Mouse (Mus musculus) c-Kit-negative CD71-positive TER-119-positive erythroid progenitor cells, embryonic 14.5 days (primary cell): ENCODE measurements at regions not wholly inside any gene's neighbourhood (a gene's known extent, or its start where the extent isn't known, plus 50 kb on each side); places are given as distances from the start of the nearest gene placed in this dataset.

Source experiments
- DNase-seq: peaks from one replicate; pipeline ENCODE4 v3.0.0-alpha.2; 2013; ENCODE audit warnings: low read depth, low spot score

DNA sequence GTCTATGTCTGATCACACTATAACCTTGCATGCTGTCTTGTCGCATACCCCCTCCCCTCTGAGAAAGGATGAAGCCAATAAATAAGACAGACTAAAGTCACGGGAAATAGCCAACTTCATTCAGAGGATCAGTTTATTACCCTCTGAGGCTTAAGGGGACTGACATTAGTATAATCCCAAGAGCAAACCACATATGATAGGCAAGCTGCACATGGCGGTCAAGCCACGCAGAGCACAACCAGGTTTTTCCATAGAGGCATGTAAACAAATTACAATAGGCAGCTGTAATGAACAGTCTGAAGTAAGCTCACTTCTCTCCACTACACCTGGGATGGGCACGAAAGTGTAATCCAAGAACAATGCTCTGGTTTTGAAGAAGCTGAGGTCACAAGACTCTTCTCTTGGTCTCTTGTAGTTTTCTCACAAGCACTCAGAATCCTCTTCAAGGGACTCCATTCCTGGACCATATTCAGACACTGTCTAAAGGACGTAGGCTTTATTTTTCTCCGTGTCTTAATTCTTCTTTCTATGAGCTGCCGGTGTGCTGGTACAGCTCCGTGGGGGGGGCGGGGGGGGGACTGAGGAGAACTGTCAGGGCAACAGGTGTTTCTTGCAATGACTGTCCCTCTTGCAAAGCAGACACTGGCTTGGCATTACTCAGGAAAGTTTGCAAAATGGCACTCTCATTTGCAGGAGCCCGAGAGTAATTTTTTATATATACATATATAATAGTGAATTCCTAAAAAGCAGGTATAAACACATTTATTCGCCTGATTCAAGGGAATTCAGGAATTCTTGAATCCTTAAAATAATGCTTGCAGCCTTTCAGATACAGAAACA, 118.4 kb upstream of the Itga4 start:
- no peak for DNase-seq

DNA sequence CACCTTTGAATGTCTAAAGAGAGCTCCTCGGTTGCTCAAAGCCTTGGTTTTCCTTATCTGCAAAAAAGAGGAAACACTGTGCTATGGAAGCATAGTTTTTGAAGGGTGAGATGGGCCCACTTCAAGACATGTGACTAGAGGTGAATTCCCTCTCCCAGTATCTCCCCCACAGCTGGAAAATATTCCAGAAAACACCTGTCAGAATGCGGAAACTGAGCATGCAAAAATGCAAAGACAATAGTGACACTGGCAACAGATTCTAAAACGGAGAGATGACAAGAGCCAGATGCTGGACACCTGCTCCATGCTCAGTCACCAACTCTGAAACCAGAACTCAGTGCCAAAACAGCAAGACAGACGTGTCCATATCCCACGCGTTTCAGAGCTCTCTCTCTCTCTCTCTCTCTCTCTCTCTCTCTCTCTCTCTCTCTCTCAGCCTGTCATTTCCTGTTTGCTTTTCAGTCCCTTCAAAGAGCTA, 117.5 kb upstream of the Itga4 start:
- DNase-seq: no peak

DNA sequence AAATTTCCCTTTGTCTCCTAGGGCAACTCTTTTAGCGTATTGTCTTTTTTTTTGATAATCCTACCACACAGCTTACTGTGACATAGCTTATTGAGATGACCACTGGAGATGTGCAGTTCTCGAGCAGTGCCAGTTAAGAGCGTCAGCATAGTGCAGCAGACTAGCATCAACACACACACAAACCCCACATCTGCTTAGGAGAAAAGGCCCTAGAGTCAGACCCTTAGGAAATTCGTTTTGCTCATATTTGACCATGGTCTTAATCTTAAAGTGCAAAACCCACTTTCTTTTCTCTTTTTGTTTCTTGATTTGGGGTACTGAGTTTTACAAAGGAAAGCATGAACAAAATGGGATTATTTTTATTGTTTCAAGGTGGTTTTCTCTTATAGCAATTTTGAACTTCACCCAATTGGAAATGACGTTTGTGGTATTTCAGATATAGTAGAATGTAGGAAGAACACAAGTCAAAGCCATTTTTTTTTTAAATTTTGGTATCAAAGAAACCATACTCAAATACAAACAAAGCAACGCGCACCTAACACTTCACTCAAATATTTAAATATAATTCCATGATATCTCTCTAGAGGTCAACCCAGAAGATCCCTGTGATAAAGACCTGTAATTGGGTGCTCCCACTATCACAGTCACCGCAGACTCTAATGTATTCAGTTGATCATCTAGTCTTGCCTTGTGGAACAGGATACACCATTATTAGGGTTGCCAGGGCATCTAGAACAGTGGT, 116.7 kb upstream of the Itga4 start:
- no peak for DNase-seq

- DNase-seq: no peak
Measured at GRCm38 (mm10) chr2:79141961-79142360, 113.3 kb upstream of the Itga4 start.

- DNase-seq: no peak
Measured at GRCm38 (mm10) chr2:79143196-79143595, 112.0 kb upstream of the Itga4 start.

DNA sequence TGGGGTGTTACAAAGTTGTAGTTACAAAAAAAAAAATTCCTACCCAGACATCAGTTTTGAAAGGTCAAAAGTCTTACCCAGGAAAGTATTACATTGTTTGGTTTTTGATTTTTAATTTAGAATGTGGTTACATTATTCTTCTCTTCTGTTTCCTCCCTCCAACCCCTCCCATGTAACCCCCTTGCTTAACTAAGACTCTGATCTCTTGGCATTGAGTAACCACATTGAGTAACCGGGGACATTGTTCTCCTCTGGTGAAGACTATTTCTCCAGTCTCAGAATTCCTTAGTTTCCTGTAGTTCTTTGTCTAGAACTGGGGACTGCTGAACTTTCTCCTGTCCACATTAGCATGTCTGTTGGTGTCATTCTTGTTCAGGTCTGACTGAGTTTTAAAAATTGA, 109.3 kb upstream of the Itga4 start:
- DNase-seq: no peak

DNA sequence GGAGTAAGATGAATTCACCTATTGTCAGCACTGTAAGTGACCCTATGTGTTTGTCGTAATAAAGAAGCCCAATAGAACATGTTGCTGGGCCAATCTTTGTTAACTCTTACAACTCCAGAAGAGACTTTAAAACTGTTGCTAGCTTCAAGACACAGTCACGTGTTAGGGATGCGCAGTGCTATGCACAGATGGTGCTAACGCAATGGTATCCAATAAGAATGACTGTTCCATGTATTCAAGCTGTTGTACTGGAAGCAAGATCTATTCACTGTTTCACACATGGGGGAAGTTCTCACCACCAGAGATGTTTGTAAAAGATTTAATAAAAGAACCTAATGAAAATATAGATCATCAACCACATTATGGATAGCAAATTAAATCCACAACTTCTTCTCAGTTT, 108.7 kb upstream of the Itga4 start:
- no peak for DNase-seq

DNA sequence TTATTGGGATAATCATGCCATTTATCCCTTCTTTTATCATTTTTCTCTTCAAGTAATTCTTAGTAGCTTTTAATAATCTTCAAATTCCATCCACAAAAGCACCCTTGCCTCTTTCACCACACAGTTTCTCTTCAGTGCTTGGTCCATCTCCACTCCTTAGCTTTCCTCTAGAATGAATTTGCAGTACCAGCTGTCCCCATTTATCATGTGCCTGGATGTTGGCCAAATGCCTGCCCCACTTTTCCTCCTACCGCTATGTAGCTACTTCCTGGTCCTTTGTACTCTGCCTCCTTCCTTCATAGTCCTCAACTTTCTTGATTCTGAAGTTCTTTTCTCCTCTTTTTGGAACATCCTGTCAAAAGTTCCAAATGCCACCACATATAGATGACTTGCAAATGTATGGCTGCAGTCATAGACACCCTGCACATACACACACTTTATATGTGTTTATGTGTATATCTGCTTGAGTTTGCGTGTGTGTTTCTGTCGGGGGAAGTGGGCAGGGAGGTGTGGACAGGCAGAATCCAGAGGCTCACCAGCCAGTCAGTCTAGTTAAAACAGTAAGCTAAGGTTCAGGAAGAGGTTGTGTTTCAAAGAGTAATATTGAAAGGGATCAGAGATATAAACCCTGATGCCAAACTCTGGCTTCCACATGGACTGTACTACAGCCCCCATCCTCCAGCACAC, 106.1 kb upstream of the Itga4 start:
- no peak for DNase-seq

GRCm38 (mm10) chr2:79151610-79152009, 103.6 kb upstream of the Itga4 start:
- DNase-seq: no peak

DNA sequence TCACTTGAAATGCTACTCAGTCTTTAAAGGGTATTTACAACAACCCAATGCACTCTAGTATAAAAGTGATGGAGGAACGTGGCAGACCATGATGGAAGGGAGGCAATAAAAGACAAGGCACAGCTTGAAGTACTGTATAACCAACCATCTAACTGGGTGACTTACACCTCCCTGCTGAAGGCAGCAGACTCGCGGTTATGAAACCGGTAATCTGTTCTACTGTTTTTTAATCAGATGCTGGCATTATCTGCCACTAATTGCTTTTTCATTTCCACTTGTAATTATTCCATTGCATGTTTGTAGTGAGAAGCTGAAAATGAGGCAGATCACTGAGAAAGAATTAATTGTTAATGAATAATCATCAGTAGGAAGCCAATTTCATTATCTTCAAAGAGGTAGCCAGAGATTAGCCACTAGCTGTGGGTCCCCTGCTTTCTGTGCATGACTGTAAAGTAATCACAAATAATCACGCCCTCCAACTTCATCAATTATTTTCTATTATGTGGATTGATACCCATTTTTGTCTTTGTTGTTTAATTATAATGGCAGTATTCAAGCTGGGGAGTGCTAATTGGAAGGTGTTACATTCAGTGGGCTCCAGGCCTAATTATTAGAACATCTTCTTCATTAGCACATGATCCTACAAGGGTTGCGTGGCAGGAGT, 103.1 kb upstream of the Itga4 start:
- no peak for DNase-seq

- no peak for DNase-seq
Measured at GRCm38 (mm10) chr2:79152695-79153057, 102.5 kb upstream of the Itga4 start.

DNA sequence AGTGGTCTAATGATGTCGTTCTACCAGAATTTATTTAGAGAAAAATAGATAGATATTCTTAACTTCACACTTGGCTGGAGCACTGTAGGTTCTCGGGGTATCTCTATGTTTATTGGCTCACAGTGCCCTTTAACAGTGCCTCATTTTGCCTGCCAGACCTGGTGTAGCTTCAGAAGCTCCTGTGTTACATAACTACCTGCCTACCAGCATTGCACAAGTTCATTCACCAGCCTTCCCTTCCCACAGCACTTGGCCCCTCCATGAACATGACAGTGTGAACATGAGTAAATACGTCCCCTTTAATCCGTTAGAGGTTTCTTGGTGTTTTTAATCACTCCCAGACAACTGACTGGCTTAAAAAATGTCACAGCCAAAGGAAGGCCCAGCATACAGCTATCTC, 102.2 kb upstream of the Itga4 start:
- DNase-seq: no peak

DNA sequence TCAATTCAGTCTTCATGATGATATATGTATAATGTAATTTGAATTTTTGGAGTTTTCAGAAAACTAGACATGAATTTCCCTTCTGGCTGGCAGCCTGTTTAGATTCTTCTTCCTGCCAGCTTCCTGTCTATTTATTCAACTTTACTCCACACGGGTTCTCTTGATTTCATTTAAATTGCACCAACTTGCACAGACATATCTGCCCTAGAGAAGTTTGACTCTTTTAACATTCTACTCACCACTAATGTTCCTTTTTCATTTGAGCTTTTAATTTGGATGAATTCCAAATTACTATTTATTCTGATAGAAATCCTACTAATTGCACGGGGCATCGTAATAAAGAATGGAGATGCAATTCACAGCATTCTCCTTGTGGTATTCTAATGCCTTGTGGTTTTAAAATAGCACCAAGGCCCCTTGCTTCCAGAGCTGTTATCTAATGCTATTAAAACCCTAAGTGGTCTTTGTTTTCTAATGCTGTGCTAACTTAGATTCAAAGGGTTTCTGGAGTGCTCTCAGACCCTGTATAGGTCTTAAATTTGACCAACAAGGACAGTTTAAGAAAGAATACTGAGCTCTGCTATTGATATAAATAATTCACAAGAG, 96.7 kb upstream of the Itga4 start:
- DNase-seq: no peak

DNA sequence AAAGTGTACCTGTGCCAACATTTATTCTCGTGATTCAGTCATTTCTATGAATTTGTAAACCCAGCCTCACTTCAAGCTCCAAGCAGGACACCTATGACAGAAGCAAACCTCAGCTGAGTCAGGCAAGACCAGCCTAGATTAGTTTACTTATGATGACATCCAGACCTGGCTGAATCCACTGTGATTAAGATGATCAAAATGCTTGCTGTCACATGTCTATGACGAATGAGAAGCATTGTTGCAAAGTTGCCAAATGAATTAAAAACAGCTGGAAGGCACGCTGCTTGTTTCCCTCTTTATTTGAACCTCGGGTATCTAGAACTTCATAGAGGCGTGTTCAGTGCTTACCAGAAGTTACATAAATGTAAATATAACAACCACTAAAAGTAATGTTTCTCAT, 95.9 kb upstream of the Itga4 start:
- no peak for DNase-seq

- DNase-seq: no peak
Measured at GRCm38 (mm10) chr2:79172967-79173919, 82.0 kb upstream of the Itga4 start.

GRCm38 (mm10) chr2:79174282-79174681, 80.9 kb upstream of the Itga4 start:
- DNase-seq: no peak

GRCm38 (mm10) chr2:79180782-79181181, 74.4 kb upstream of the Itga4 start:
- DNase-seq: no peak

- DNase-seq: no peak
Measured at GRCm38 (mm10) chr2:79183034-79183630, 72.1 kb upstream of the Itga4 start.

- DNase-seq: no peak
Measured at GRCm38 (mm10) chr2:79185234-79186101, 69.8 kb upstream of the Itga4 start.
